Mouse (Mus musculus): ENCODE measurements at regions not wholly inside any gene's neighbourhood (a gene's known extent, or its start where the extent isn't known, plus 50 kb on each side); places are given as distances from the start of the nearest gene placed in this dataset.

DNA sequence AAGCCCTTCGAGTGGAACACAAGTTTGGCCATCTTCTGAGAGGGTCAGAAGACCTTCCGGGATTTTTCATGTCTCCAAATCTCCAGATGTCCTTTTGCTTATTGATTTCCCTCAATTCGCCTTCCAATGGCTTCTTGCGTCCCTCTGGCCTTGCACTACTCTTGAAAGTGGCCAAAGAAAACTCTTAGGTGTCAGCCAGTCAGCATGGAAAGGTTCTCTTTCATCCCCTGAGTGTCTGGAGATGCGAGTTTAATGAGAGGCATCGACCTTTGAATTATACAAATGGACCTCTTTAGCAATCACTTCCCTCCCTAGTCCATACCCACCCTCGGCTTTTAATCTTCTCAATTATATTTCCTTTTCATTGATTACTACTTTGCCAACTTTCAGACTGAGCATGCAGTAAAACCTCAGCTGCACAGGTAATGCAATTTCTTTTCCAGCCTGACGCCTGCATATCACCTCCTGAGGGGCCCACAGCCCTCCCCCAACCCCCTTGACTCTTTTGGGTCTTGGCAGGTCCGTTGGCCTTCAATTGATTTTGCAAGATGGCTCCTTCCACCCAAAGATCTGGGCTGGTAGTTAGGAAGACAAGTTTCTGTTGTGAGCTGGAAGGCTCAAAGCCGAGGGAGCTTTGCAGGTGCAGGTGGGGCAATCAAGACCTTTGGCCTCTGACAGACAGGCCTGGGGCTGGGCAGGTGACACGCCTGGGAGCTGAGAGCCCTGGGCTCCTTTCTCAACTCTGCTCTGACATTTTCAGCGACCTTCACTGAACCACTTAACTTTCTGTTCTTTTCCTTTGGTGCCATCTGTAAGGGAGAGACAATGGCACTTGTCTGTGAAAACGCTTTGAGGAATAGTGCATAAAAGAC is 461.8 kb downstream of the Ccdc171 start:
- DNase-seq (ENCODE audit: extremely low read depth, low read depth), result no peak

DNA sequence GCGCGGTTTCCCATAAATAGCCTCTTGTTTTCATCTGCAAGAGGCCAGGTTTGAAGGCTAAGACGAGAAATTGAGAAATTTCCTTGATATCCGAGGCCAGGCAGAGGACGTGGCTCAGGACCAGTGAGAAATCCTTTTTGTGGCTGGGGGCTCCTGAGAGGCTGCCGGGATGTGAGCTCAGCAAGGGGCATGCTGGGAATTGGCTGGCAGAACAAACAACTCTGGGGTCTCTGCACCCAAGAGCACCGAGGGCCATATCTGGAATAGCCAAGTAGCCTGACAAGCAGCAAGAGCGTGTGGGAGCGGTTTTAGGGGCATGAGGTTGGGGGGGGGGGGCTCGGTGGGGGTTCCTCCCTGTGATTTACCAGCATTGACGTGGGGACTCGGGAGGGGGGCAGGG is 462.5 kb downstream of the Ccdc171 start:
- no peak for DNase-seq (ENCODE audit: extremely low read depth, low read depth)

DNA sequence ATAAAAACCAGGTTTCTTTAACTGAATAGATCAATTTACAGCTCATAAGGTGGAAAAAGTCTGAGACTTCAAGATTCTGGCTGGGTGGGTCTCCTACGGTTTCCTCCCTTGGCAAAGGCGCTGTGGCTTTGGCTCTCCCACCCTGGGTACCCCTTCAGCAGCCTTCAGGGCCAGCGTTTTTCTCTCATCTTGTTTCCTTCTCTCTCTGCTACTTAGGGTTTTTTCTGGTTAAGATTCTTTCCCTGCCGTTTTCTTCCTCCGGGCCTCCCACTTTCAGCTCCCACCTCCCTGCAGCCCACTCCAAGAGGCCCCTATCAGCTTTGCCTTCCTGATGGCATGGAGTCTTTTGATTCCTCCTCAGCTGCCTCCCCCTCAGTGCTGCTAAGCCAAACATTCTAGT is 463.0 kb downstream of the Ccdc171 start:
- no peak for DNase-seq (ENCODE audit: extremely low read depth, low read depth)

DNA sequence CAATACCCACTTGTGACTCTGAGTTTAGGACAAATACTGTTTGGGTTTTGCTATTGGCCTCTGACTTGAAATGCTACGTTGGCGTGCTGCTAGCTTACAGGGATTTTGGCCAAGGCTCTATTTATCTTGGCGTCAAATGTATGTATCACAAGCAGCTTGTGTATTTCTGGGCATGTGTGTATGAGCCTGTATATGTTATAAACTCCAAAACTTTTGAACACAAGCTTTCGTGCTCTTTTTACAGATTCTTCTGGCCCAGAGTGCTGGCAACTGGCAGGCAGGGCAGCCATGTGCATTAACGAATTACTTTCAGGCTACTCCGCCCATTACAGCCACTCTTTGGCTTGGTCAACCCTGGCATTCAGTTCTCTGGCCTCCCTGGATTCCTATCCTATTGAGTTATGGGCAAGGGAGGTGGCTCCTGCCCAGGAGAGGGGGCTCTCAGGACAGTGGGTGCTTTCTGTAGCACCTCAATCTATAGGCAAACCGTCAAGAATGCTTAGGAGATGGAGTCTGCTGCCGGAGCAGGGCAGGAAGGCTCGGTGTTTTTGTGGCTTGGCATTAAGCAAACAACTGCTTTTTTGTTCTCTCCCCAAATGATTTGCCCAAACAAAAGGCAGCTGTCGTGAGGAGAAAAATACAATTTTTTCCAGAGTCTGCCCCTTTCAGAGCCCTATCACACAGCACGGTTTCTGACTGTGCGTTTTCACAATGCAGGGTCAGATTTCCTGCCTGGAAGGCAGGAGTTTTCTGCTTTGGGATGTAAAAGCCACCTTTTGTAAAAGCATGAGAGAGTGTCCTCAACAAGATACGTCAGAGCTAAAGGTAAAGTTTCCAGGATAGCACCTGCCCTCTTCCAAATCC is 465.0 kb downstream of the Ccdc171 start:
- no peak for DNase-seq (ENCODE audit: extremely low read depth, low read depth)

DNA sequence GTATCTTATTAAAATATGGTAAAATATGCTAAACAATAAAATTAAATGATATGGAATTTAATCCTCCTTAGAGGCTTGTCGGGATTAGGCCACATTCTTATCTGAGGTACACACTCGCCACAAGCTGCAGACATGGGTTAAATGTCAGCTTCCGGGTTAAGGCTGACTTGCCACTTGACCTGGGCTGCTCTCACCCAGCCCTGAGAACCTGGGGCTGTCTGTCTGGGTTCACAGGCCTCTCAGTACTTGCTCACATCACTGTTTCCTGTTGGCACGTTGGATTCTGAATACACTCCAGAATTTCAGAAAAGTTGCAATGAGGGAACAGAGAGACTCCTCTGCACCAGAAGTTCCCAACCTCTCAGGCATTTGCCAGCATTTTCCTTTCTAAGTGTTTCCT is 465.9 kb downstream of the Ccdc171 start:
- DNase-seq (ENCODE audit: extremely low read depth, low read depth), result no peak

DNA sequence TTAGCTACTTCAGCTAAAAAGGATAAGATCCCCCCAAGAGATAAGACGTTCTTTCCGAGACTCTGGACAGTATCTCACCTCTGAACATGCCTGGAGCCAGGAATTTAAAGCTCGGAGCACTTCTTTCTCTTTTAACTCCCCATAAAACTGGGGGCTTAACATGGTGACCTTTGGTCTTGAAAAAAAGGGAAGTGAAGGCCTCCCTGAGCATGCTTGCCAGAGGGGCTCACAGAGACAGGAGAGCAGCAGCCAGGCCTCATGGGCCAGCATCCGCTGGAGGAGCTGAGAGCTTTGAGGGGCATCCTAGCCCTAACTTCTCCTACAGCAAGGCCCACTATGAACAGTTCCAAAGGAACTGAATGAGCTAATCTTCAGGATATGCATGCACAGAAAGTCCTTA is 471.7 kb downstream of the Ccdc171 start:
- no peak for DNase-seq (ENCODE audit: extremely low read depth, low read depth)

DNA sequence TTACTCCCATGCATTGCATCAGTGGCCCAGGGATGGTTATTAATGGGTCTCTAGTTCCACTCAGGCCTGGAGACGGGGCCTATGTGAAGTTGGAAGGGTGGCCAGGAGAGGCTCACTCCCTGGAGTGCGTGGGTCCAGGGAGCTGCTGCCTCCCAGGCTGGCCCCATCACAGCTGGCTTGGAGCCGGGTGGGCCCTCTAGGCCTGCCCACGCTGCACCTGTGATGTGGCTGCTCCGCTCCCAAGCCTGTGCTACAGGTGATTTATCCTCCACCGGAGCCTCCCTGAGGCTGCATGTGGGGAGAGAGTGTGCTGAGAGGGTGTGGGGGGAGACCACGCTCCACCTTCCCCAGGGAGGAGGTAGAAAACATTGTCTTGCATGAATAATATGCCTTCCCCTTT is 476.3 kb downstream of the Ccdc171 start:
- DNase-seq (ENCODE audit: extremely low read depth, low read depth), result no peak

DNA sequence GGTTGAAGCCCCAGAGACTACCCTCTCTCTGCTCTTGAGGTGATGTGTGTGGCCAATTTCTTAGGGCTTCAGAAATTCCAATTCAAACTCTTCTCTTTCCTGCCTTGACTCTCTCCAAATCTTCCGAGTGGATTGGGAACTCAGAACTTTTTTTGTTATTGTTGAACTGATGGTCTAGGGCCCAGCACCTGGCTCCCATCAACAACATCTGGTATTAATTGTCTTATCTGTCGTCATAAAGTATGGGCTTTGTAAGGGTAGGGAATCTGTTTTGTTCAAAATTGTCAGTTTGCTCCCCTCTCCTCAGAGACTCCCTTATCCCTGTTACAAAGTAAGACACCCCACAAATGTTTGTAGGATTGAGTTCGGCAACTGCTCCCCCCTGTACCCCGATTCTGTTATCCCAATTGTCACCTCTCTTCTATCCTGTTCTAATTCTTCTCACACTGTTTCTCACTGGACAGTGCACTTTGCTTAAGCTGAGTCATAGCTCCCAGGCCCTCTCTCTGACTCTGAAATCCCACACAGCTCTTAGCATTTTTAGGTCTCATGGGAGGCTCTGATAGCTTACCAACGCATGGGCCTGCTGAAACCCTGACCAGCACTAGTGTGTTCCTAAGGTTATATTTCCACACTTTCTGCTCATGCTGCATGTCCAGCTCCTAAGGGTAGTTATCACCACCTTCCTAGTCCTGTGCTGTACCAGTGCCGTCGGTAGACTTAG is 478.9 kb downstream of the Ccdc171 start:
- no peak for DNase-seq (ENCODE audit: extremely low read depth, low read depth)

DNA sequence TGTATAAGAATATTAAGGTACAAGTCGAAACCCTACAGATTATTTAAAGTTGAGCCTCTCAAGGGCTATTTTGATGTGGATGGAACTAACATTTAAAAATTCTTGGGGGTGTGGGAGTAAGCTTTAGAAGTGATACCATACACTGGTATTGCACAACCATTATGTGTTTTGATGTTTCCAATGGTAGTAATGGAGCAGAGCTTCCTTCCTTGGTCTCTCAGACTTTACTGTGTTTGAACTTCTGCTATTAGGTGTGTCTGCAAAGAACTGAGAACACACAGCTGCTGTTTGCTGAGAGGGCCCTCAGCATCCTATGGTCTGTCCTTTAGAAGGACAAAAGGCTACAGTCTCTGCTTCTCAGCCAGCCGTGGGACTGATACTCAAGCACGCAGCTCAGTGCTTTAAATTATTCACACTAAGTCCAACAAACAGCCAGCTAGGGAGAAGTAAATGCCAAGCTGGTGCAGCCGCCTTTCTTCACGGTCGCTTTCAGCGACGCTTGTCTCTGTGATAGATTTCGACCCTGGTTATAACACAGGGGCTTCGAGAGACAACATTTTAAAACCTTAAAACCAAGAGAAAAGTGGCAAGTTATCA is 479.5 kb downstream of the Ccdc171 start:
- no peak for DNase-seq (ENCODE audit: extremely low read depth, low read depth)

DNA sequence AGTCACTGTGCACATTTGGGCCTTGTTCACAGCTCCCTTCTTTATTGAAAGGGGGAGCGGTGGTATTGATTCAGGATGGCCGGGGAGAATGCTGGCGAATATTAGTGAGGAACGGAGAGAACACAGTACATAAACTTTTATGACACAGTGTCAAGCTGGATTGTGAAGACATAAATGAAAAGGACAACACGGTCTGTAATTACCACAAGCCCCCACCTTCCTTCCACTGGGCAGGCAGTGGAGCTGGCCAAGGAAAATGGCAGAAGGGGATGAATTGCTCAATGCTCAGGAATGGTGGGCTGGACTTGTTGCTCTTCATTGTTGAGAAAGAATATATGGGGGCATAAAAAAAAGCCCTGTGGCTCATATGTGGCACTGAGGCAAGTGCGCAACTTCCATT is 486.6 kb downstream of the Ccdc171 start:
- DNase-seq (ENCODE audit: extremely low read depth, low read depth), result no peak

DNA sequence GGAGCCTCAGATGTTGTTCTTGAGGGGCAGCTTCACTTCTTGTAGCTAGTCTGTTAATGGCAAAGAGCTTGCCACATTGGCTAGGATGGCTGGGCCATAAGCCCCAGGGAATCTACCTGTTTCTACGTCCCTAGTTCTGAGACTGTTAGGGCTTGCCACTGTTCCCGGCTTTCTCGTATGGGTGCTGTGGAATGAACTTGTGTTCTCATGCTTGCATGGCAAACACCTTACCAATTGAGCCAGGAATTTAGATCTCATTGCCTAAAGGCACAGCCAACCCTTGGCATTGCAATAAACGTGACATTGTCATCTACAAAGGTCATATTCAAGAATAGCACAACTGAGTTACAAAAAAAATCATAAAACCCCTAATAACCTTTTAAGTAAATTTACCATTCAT is 489.8 kb downstream of the Ccdc171 start:
- DNase-seq (ENCODE audit: extremely low read depth, low read depth), result no peak

DNA sequence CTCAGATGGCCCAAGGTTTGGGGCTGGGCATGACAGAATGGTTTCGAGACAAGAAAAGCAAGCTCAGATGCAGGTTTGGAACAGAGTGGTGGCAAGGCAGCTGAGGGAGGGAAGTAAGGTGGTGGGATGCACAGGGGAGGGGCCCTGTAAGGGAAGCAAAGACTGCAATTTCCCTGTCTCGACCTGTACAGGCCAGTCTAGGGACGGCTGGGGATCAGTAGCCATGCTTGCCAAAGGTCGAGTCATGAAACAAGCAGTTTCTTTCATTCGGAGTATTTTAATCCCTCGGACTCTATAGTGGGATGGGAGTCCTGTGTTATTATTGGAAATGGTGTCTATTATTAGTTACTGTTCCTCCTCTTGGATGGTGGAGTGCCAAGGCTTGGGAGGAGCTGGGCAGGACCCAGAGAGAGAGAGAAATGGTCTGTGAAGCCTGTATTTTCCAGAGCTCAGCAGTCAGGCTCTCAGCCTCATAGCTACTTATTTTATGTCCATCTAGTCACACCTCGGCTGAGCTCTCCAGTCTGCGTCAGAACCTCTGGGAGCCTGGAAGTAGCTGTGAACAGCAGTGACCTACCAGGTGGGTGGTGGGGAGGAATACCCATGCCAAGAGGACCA is 490.3 kb downstream of the Ccdc171 start:
- DNase-seq (ENCODE audit: extremely low read depth, low read depth), result no peak

DNA sequence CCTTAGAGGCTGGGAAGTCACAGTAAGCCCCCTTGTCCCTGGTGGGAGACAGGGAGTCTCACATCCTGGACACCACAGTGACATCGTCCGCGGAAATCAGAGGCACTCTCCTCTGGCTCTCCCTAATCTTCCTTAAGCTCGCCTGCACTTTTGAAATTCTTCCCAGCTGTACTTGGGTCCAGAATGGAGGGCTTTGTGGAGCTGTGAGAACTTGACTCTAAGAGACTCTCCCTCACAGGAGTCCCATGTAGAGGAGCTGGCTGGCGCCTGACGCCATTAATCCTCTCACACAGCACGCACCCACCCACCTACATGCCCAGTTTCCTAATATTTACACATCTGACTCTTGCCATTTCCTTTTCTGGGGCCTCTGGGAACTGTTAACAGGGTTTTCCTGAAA is 492.8 kb downstream of the Ccdc171 start:
- DNase-seq (ENCODE audit: extremely low read depth, low read depth), result no peak

DNA sequence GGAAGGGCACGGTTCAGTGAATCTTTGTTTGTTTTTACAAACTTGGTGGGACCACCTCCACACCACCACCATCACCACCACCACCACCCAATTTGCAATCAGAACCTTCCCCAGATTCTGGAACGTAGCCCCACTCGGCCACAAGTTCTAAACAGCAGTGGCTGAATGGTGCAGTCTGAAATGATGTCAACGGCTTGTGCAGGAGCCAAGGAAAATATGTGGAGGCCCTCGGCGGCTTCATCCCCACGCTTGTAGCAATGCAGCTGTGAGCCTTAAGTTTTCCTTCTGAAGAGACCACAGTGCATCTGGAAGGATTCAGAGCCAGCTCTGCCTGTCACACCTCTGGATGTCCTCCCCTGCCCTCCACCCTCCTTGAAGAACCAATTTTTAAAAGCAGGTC is 493.4 kb downstream of the Ccdc171 start:
- DNase-seq (ENCODE audit: extremely low read depth, low read depth), result no peak

DNA sequence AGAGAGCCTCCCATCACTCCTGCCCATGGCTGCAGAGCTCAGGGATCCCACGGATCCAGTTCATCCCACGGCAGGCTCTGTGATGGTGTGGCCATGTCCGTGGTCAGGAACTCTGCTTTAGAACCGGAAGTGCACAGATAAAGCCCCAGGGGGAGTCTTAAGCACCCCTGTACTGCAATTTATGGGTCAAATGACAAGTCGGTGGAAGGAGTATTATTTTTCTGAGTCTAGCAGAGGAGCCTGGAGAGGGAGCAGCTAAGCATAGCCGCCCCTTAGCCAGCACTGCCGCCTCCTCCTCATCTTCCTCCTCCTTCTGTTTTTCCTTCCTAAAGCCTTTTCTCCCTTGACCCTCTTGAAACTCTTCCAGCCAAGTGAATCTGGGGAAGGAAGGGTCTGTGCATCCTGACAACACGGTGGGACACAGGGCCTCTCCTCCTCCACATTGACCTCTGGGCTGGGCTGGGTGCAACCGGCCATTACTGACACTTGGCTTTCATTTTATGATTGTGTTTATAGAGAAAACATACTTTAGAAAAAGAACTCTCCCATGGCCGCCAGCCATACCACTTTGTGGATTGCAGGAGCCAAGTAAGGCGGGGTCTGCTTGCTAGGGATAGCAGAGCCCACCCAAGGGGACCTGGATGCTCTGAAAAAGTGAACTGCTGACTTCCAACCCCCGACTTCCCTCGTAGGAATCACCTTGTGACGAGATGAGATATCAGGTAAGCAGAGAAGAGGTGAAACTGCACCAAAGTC is 494.3 kb downstream of the Ccdc171 start:
- no peak for DNase-seq (ENCODE audit: extremely low read depth, low read depth)

DNA sequence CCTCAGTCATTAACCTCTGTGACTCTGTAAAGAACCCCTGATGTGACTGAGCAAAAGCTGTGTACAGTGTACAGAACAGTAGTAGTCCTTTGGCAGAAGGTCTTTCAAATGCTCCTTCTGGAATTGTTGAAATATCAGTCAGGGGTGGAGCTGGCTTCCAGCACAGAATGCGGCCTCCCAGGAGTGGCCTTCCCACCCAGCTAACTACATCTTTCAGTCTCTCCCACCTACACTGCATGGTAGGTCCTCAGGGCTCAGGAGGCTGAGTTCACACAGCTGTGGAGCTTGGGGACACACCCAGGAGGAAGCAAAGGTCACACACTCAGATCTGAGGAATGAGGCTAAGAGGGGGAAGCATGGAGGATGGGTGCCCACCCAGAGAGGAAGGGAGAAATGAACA is 495.3 kb downstream of the Ccdc171 start:
- no peak for DNase-seq (ENCODE audit: extremely low read depth, low read depth)

DNA sequence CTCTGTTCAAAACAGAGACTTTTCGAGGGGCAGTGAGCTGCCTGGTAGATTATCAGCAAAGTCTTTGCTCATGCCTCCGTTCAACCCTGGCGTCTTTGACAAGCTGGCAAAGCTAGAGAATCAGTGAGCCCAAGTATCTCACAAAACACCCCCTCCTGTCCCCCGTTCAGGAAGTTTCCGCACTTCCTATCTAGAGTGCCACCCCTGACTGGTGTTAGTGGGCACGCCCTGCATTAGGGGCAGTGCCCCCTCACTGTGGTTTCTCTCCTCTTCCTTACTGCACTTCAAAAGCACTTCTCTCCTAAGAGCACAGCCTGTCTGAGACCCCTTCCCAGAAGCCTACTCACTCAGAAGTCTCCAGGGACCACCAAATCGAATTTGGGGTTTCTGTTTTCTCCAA is 497.0 kb downstream of the Ccdc171 start:
- no peak for DNase-seq (ENCODE audit: extremely low read depth, low read depth)

DNA sequence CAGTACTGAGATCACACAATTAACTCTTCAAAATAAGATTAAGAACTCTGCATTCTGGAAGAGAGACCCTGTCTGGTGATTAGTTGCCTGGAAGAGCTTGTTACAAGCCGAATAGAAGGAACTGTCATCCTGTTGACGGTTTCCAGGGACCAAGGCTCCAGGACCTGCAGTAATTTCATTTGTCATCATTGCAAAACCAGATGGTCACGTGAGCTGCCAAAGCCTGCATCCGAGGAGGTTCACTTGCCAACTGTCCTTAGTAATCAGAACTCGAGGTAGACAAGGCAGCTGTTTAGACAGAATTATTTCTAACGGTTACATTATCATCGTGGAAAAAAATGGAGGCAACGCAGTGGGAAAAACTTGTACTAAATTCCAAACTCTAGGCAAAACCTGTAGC is 500.8 kb downstream of the Ccdc171 start:
- no peak for DNase-seq (ENCODE audit: extremely low read depth, low read depth)

DNA sequence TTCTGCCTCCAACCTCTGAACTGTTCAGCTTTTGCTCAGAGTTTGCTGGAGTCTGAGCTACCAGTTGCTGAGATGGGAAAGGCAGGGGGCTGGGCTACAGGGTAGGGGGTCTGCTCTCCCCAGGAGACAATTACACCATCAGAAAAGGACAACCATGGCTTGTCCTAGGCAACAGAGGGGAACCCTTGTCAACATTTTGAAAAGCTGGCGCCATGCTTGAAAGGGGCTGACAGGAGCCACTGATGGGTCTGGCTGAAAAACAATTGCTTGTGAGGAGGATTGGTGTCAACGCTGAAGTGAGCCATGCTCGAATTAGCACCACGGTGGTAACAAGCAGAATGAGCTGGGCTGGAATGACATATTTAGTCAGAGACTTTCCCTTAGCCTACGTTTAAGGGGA is 502.8 kb downstream of the Ccdc171 start:
- DNase-seq (ENCODE audit: extremely low read depth, low read depth), result no peak

DNA sequence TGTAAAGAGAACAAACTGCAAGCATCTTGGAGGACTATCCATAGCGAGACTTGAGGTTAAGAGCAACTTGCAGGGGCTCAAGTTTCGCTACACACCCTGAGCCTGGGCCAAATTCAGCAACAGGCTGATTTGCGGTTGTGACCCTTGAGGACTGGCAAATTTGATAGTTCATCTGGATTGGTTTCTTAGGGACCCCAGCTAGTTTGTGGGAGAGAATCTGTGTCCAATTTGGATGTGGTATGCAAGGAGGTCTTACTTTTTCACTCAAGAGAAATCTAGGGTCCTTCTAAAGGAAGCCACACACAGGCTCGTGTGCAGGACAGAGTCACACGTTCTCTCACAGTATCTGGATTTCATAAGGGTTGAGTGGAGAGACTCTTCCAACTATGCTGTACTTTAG is 505.6 kb downstream of the Ccdc171 start:
- no peak for DNase-seq (ENCODE audit: extremely low read depth, low read depth)

Data from MEL-GATA-1-ER (cell line).